Mouse (Mus musculus) liver, postnatal 0 days (tissue): Measurements from ENCODE around the gene Brf1.

ENCODE experiments used
- CTCF ChIP-seq: sonication (generic); IDR thresholded peaks from 2 replicates; pipeline ENCODE4 v1.5.1; 2016; ENCODE audit warnings: antibody characterized with exemption, low read depth
- EP300 ChIP-seq: IDR thresholded peaks from 2 replicates; pipeline ENCODE4 v1.6.1; 2016; ENCODE audit warnings: antibody characterized with exemption, low read depth, mild to moderate bottlenecking

- no peak for TF ChIP-seq CTCF
- TF ChIP-seq EP300 = no peak
Observed at GRCm38 (mm10) chr12:113023082-113023481, 22.6 kb upstream of the Brf1 start.
